Mouse (Mus musculus): ENCODE data around the gene Adrb1. TPM values are rescaled to one million over a fixed set of nuclear protein-coding genes. Genes with fewer than 3 reads are reported as not detected.
A peak's percentile ranks its signal among the peaks of the same experiment; 100 is the strongest.

Adrb1 gene
- polyA plus RNA-seq (2015; fragmentation: Nextera tagmentation; extraction: Ambion mirVana) = 0.23 and 0.36 TPM in 2 replicates

- WGBS = under 1% methylated on average over 38 of the region's 63 CpGs
Observed at GRCm38 (mm10) chr19:56721387-56722211, at the start of gene Adrb1. Gene Adrb1 (plus strand): TSS chr19:56722199.

GRCm38 (mm10) chr19:56675690-56676089, 46.3 kb upstream of the Adrb1 start:
- H3K9ac ChIP-seq = no peak overlapping the region
- 86% methylated on average over 5 of the region's 5 CpGs for WGBS
- no peaks in the 10 kb centered on the region for H3K36me3 ChIP-seq
- no peaks in the 10 kb centered on the region for H3K9me3 ChIP-seq (replicated peaks)
- H3K4me1 ChIP-seq = peaks cover 27% of the 10 kb centered on the region
- no peak overlapping the region for H3K4me3 ChIP-seq (replicated peaks)
- no peak overlapping the region for H3K4me2 ChIP-seq
- H3K27ac ChIP-seq = no peak overlapping the region
- ATAC-seq (replicated peaks; ENCODE audit: low FRiP score) = no peak
- peaks cover 23% of the 10 kb centered on the region; the same call in 1 of the 2 replicates for H3K27me3 ChIP-seq

More at GRCm38 (mm10) chr19:56721387-56722211, at the start of gene Adrb1:
- Histone ChIP-seq H3K36me3 (no peaks in the 10 kb centered on the region), H3K9me3 (replicated peaks) (no peaks in the 10 kb centered on the region), H3K27ac (no peak within 1 kb of the TSS), H3K27me3 (peaks cover 98% of the 10 kb centered on the region), H3K4me3 (replicated peaks) (peak within 1 kb of the TSS; percentile 53), H3K4me2 (peak within 1 kb of the TSS; percentile 95), H3K9ac (peak within 1 kb of the TSS; percentile 40), H3K4me1 (peaks cover 33% of the 10 kb centered on the region)
- peak; percentile 16; the same call in 1 of the 2 replicates for ATAC-seq (replicated peaks; ENCODE audit: low FRiP score)

GRCm38 (mm10) chr19:56676506-56676905, 45.5 kb upstream of the Adrb1 start:
- Histone ChIP-seq H3K27ac (no peak overlapping the region), H3K27me3 (peaks cover 23% of the 10 kb centered on the region; the same call in 1 of the 2 replicates), H3K4me3 (replicated peaks) (no peak overlapping the region), H3K36me3 (no peaks in the 10 kb centered on the region), H3K4me1 (peaks cover 27% of the 10 kb centered on the region), H3K4me2 (no peak overlapping the region), H3K9me3 (replicated peaks) (no peaks in the 10 kb centered on the region), H3K9ac (no peak overlapping the region)
- no peak for ATAC-seq (replicated peaks; ENCODE audit: low FRiP score)
- 84% methylated on average over 4 of the region's 4 CpGs for WGBS

DNA sequence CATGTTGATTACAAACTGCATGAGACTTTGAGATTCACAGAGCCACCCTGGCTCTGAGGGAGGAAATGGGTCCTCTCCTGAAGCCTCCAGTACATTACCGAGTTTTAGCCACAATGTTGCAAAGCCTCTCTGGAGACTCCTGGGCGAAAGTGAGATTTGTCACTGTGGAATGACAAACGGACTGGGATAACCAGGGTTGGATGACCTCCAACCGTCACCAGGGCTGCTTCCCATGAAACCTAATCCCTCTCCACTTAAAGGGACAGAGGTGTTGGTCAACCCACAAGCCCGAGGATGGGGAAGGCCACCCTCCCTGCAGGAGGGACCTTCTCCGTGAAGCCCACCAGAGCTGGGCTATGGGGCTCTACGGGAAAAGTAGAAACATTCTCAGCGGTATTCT, 44.4 kb upstream of the Adrb1 start:
- Histone ChIP-seq H3K4me1 (peaks cover 27% of the 10 kb centered on the region), H3K27ac (no peak overlapping the region), H3K4me2 (no peak overlapping the region), H3K4me3 (replicated peaks) (no peak overlapping the region), H3K27me3 (peaks cover 27% of the 10 kb centered on the region; the same call in 1 of the 2 replicates), H3K9me3 (replicated peaks) (no peaks in the 10 kb centered on the region), H3K36me3 (no peaks in the 10 kb centered on the region), H3K9ac (no peak overlapping the region)
- no peak for ATAC-seq (replicated peaks; ENCODE audit: low FRiP score)
- 33% methylated on average over 8 of the region's 8 CpGs for WGBS

- Histone ChIP-seq H3K9ac (no peak overlapping the region), H3K36me3 (no peaks in the 10 kb centered on the region), H3K4me1 (peaks cover 27% of the 10 kb centered on the region), H3K9me3 (replicated peaks) (no peaks in the 10 kb centered on the region), H3K4me3 (replicated peaks) (no peak overlapping the region), H3K27ac (no peak overlapping the region), H3K27me3 (peaks cover 28% of the 10 kb centered on the region; the same call in 1 of the 2 replicates), H3K4me2 (no peak overlapping the region)
- 64% methylated on average over 9 of the region's 9 CpGs for WGBS
- ATAC-seq (replicated peaks; ENCODE audit: low FRiP score) = no peak
Observed at GRCm38 (mm10) chr19:56678516-56678915, 43.5 kb upstream of the Adrb1 start.

DNA sequence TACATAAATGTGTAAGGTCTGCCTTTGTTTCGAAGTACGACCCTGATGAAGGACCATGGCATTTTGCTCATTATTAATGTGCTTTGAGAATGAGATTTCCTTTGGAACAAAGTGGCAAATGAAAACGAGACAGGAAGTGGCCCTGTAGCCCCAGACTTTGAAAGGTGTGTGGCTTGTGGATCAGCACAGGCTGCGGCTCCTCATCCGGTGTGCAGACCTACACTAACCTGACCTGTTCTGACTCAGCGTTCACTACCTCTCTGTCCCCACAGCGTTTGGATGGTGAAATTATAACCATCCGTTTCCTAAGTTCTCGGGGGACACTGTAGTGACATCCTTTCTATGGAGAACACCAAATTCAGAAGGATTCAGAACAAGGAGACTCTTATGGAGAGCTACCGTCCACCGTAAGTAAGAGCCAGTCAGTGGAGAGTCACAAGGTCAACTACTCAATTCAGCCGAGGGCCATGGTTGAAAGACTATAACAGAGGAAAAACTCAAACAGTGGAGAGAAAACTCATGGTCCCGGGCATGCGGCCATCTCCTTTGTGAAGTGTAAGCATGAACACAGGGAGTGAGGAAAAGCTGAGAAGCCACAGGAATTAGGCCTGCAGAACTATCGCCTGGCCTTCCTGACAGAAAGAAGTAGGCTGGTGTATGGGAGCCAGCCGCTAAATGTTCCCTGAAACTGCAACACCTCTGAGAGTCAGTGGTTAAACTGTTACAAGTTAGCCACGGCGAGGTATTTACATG, 42.6 kb upstream of the Adrb1 start:
- Histone ChIP-seq H3K36me3 (no peaks in the 10 kb centered on the region), H3K9me3 (replicated peaks) (no peaks in the 10 kb centered on the region), H3K27me3 (peaks cover 30% of the 10 kb centered on the region; the same call in 1 of the 2 replicates), H3K27ac (no peak overlapping the region), H3K9ac (no peak overlapping the region), H3K4me2 (no peak overlapping the region), H3K4me1 (peaks cover 27% of the 10 kb centered on the region), H3K4me3 (replicated peaks) (no peak overlapping the region)
- 78% methylated on average over 18 of the region's 18 CpGs for WGBS
- no peak for ATAC-seq (replicated peaks; ENCODE audit: low FRiP score)

DNA sequence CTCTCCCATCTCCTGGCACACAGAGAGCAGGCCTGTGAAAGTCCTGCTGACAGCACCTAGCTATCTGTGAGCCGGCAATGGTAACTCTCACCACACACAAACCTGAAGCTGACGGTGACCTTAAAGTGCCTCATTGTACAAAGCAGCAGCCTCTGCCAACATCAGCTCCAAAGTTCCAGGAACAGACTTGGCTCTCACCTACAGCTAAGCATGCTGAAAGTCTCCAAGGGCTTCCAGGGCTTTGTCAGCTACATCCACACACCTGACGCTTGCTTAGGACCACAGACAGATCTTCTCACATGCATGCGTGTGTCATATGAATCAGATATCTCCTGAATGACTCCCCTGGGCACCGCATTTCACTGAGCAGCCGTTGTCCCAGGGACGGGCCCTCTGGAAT, 42.0 kb upstream of the Adrb1 start:
- peaks cover 33% of the 10 kb centered on the region for H3K4me1 ChIP-seq
- no peaks in the 10 kb centered on the region for H3K36me3 ChIP-seq
- H3K4me3 ChIP-seq (replicated peaks) = no peak overlapping the region
- no peak overlapping the region for H3K27ac ChIP-seq
- WGBS = 79% methylated on average over 7 of the region's 7 CpGs
- H3K4me2 ChIP-seq = no peak overlapping the region
- no peak overlapping the region for H3K9ac ChIP-seq
- peaks cover 28% of the 10 kb centered on the region; the same call in 1 of the 2 replicates for H3K27me3 ChIP-seq
- ATAC-seq (replicated peaks; ENCODE audit: low FRiP score) = no peak
- H3K9me3 ChIP-seq (replicated peaks) = no peaks in the 10 kb centered on the region

DNA sequence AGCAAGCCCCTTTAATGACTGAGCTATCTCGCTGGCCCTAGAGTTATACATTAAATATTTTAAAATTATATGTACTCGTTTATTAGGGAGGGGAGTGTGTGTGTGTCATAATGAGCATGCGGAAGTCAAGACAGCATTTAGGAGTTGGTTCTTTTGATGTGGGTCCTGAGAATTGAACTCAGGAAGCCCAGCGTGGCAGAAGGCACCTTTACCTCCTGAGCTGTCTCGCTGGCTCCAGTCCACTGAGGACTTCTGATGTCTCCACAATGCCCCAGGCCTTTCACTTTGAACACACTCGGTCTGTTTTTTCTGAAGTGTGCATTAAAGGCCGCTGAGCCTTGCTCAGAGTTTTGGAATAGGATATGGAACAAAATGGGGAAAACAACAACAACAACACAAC, 39.7 kb upstream of the Adrb1 start:
- Histone ChIP-seq H3K4me2 (no peak overlapping the region), H3K36me3 (no peaks in the 10 kb centered on the region), H3K9ac (no peak overlapping the region), H3K27ac (no peak overlapping the region), H3K4me1 (peaks cover 35% of the 10 kb centered on the region), H3K27me3 (peaks cover 34% of the 10 kb centered on the region), H3K9me3 (replicated peaks) (no peaks in the 10 kb centered on the region), H3K4me3 (replicated peaks) (no peak overlapping the region)
- ATAC-seq (replicated peaks; ENCODE audit: low FRiP score) = no peak
- WGBS = 89% methylated on average over 7 of the region's 7 CpGs

DNA sequence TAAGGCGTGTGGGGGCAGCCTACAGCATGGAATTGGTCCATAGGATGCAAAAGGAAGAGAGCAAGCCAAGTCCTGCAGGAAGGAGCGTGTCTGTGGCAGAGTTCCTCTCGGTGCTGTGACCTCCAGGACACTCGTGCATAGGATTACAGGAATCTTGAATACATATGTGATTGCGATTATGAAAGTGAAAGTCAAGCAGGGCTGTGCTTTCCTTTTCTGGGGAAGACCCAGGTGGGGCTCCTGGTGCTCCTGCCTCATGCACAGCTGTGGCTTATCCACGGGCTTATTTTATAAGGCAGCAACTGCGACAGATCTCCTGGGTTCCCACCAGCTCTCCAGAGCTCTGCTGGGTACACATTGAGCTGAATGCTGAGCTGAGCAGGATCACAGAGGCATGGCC, 39.2 kb upstream of the Adrb1 start:
- Histone ChIP-seq H3K9ac (no peak overlapping the region), H3K4me3 (replicated peaks) (no peak overlapping the region), H3K27me3 (peaks cover 39% of the 10 kb centered on the region), H3K4me2 (no peak overlapping the region), H3K27ac (no peak overlapping the region), H3K36me3 (no peaks in the 10 kb centered on the region), H3K9me3 (replicated peaks) (no peaks in the 10 kb centered on the region), H3K4me1 (peaks cover 31% of the 10 kb centered on the region)
- 82% methylated on average over 7 of the region's 7 CpGs for WGBS
- ATAC-seq (replicated peaks; ENCODE audit: low FRiP score) = no peak

GRCm38 (mm10) chr19:56685515-56685914, 36.5 kb upstream of the Adrb1 start:
- Histone ChIP-seq H3K27me3 (peaks cover 36% of the 10 kb centered on the region), H3K4me1 (peaks cover 10% of the 10 kb centered on the region), H3K36me3 (no peaks in the 10 kb centered on the region), H3K9me3 (replicated peaks) (no peaks in the 10 kb centered on the region), H3K27ac (no peak overlapping the region), H3K4me3 (replicated peaks) (no peak overlapping the region), H3K4me2 (no peak overlapping the region), H3K9ac (no peak overlapping the region)
- ATAC-seq (replicated peaks; ENCODE audit: low FRiP score) = no peak
- WGBS = 79% methylated on average over 7 of the region's 7 CpGs

- H3K27me3 ChIP-seq = peaks cover 36% of the 10 kb centered on the region
- peaks cover 8% of the 10 kb centered on the region for H3K4me1 ChIP-seq
- no peak overlapping the region for H3K27ac ChIP-seq
- H3K4me2 ChIP-seq = no peak overlapping the region
- WGBS = 72% methylated on average over 12 of the region's 12 CpGs
- no peak overlapping the region for H3K9ac ChIP-seq
- no peaks in the 10 kb centered on the region for H3K36me3 ChIP-seq
- no peaks in the 10 kb centered on the region for H3K9me3 ChIP-seq (replicated peaks)
- no peak overlapping the region for H3K4me3 ChIP-seq (replicated peaks)
- ATAC-seq (replicated peaks; ENCODE audit: low FRiP score) = no peak
Observed at GRCm38 (mm10) chr19:56686218-56686617, 35.8 kb upstream of the Adrb1 start.

- Histone ChIP-seq H3K27me3 (peaks cover 32% of the 10 kb centered on the region), H3K4me1 (peaks cover 8% of the 10 kb centered on the region), H3K36me3 (no peaks in the 10 kb centered on the region), H3K27ac (no peak overlapping the region), H3K4me3 (replicated peaks) (no peak overlapping the region), H3K9ac (no peak overlapping the region), H3K9me3 (replicated peaks) (no peaks in the 10 kb centered on the region), H3K4me2 (no peak overlapping the region)
- no peak for ATAC-seq (replicated peaks; ENCODE audit: low FRiP score)
- WGBS = 78% methylated on average over 8 of the region's 8 CpGs
Observed at GRCm38 (mm10) chr19:56687026-56687635, 34.9 kb upstream of the Adrb1 start.
